In the genomic region with DNA sequence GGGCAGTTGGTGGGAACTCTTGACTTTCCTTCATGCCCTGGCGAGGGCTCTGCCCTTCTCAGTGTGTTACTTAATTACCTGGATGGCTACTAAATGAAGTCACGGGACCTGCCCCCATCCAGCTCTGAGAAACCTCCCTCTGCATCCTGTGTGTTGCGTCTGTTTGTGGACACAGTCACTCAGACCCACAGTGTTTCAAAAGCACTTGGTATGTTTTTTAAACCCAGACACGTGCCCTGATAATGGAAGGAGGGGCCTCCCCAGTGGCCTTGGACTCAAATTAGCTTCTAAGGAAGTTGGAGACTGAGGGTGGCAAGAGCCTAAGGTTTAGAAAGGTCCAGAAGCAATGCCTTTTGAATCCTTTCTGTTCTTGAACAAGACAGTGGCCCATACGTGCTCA, we compare ENCODE assay signal across 13 mouse cellular contexts. TPM values are rescaled to one million over a fixed set of nuclear protein-coding genes. Genes with fewer than 3 reads are reported as not detected.
A peak's percentile ranks its signal among the peaks of the same experiment; 100 is the strongest.
DNase-seq lines count a peak whose midpoint lies in the region; ATAC-seq lines count a peak whose summit lies in the region.
"Had no signal": no experiment of that assay in that cellular context is flagged by ENCODE, and none has a peak within 500 bp of the region (broad histone marks: within the 10 kb centered on the region; RNA-seq: fewer than 3 reads in every experiment).

No protein-coding gene starts in this region.

- 0 out of 2 replicates have a peak, but pooled peaks cover 13% of the 10 kb centered on the region for H3K4me1 ChIP-seq in kidney, embryonic 15.5 days
- no peaks in the 10 kb centered on the region for H3K4me1 ChIP-seq in midbrain, embryonic 10.5 days

- no peaks in the 10 kb centered on the region for H3K27me3 ChIP-seq in kidney, embryonic 15.5 days
- H3K27me3 ChIP-seq in midbrain, embryonic 10.5 days (ENCODE audit: low read depth, poor library complexity, severe bottlenecking) = peaks cover 14% of the 10 kb centered on the region; the same call in 1 of the 2 replicates
- H3K27me3 ChIP-seq: liver, embryonic 13.5 days had no signal

- 61% methylated on average over 5 of the region's 5 CpGs for WGBS in kidney, embryonic 15.5 days
- 83% methylated on average over 5 of the region's 5 CpGs for WGBS in midbrain, embryonic 10.5 days

- no peak overlapping the region for H3K27ac ChIP-seq in kidney, embryonic 15.5 days
- H3K27ac ChIP-seq in midbrain, embryonic 10.5 days (replicated peaks) = no peak overlapping the region
- H3K27ac ChIP-seq: liver, embryonic 13.5 days had no signal

- no peak for ATAC-seq in kidney, embryonic 15.5 days (replicated peaks; ENCODE audit: low FRiP score)
- ATAC-seq in monocyte, adult 5-6 weeks (replicated peaks; ENCODE audit: insufficient number of reproducible peaks, low FRiP score, low TSS enrichment, poor library complexity, severe bottlenecking) = peak; percentile 45

- peak; percentile 21 for DNase-seq in kidney, adult 11 months
- DNase-seq in T-cell, adult 2 months (ENCODE audit: low spot score) = peak; percentile 48
- DNase-seq in kidney, postnatal 10 days = peak; percentile 39
- no peak for DNase-seq in adrenal gland, adult 2 months
- no peak for DNase-seq in midbrain, embryonic 10.5 days (ENCODE audit: low spot score)
- no peak for DNase-seq in neural tube, embryonic 10.5 days (ENCODE audit: extremely low spot score, low spot score)
- DNase-seq: cerebellum, adult 9-10 months; heart, adult 18-20 months; heart, postnatal 36 days; liver, embryonic 13.5 days had no signal

- H3K4me3 ChIP-seq in kidney, embryonic 15.5 days (replicated peaks) = no peak overlapping the region
- no peak overlapping the region for H3K4me3 ChIP-seq in midbrain, embryonic 10.5 days
- H3K4me3 ChIP-seq: liver, embryonic 13.5 days; myocyte had no signal

- peaks cover 52% of the 10 kb centered on the region for H3K36me3 ChIP-seq in kidney, embryonic 15.5 days
- peaks cover 56% of the 10 kb centered on the region for H3K36me3 ChIP-seq in midbrain, embryonic 10.5 days

- no peak overlapping the region for H3K9ac ChIP-seq in kidney, embryonic 15.5 days
- H3K9ac ChIP-seq: liver, embryonic 13.5 days had no signal

- H3K9me3 ChIP-seq in kidney, embryonic 15.5 days (replicated peaks) = no peaks in the 10 kb centered on the region
- H3K9me3 ChIP-seq in midbrain, embryonic 10.5 days (replicated peaks) = no peaks in the 10 kb centered on the region
- H3K9me3 ChIP-seq: liver, embryonic 13.5 days had no signal

- no peak overlapping the region for H3K4me2 ChIP-seq in kidney, embryonic 15.5 days
- H3K4me2 ChIP-seq: liver, embryonic 13.5 days had no signal

RNA-seq across cellular contexts. Expression of a gene that starts 9.9 kb away (rescaled TPM):
- 11.0 and 11.1 TPM in 2 replicates for polyA plus RNA-seq in kidney, embryonic 15.5 days (2015; fragmentation: Nextera tagmentation; extraction: Ambion mirVana)
- total RNA-seq in monocyte, adult 5-6 weeks (2017) = 247 to 384 TPM (median 376 TPM) in 3 replicates
- total RNA-seq in adrenal gland, adult 2 months (2021) = 10 to 100 TPM in 1 of 2 experiments, 1 to 10 TPM in 1; 8.8 to 15.3 TPM
- 4.5 and 6.5 TPM in 2 replicates for polyA plus RNA-seq in adrenal gland, adult 2 months (2012; rRNA removed)
- polyA plus RNA-seq in midbrain, embryonic 10.5 days (2016; fragmentation: Nextera tagmentation; extraction: Ambion mirVana) = 4.0 and 6.3 TPM in 2 replicates

RNA-seq across cellular contexts. Expression of a gene that starts 50.1 kb away (rescaled TPM):
- 381 and 430 TPM in 2 replicates for polyA plus RNA-seq in kidney, embryonic 15.5 days (2015; fragmentation: Nextera tagmentation; extraction: Ambion mirVana)
- total RNA-seq in monocyte, adult 5-6 weeks (2017) = 26.1 TPM in 1 of 3 replicates, not detected in the others
- 10 to 100 TPM; 72.7 to 98.1 TPM for total RNA-seq in adrenal gland, adult 2 months (2021)
- 72.0 and 89.9 TPM in 2 replicates for polyA plus RNA-seq in adrenal gland, adult 2 months (2012; rRNA removed)
- 609 and 658 TPM in 2 replicates for polyA plus RNA-seq in midbrain, embryonic 10.5 days (2016; fragmentation: Nextera tagmentation; extraction: Ambion mirVana)

Comparison
In these comparisons a context has a peak if more than half of its experiments do, and no peak if none do; other contexts are left out.
1. DNase-seq: peak in kidney, adult 11 months (single experiment), T-cell, adult 2 months (single experiment) and kidney, postnatal 10 days (single experiment); none in adrenal gland, adult 2 months (single experiment), midbrain, embryonic 10.5 days (single experiment) and neural tube, embryonic 10.5 days (single experiment).